Mouse (Mus musculus) gastrocnemius, adult 8-10 months (tissue): Measurements from ENCODE around the gene Sel1l3. TPM values are rescaled to one million over a fixed set of nuclear protein-coding genes. Genes with fewer than 3 reads are reported as not detected.

ENCODE experiments used
- DNase-seq, 2 experiments: peaks; one replicate each; pipeline ENCODE4 v3.0.0; 2022; ENCODE audit warnings: low spot score in 2 of 2
- total RNA-seq, 4 experiments: library from RNA; stranded (reverse); gene quantifications; 2 replicates each; pipeline ENCODE4 v1.2.4; 2022

Gene Sel1l3
- total RNA-seq, 4 experiments from 2014 or later = 41.5 to 51.2 (median 49.4) TPM

GRCm38 (mm10) chr5:53174461-53174860 lies 39.3 kb downstream of the Sel1l3 start:
- DNase-seq = no peak

- no peak for DNase-seq
Measured at GRCm38 (mm10) chr5:53172908-53173307, 40.8 kb downstream of the Sel1l3 start.

GRCm38 (mm10) chr5:53172256-53172636 lies 41.5 kb downstream of the Sel1l3 start:
- no peak for DNase-seq

GRCm38 (mm10) chr5:53171611-53172255 lies 42.0 kb downstream of the Sel1l3 start:
- no peak for DNase-seq

DNA sequence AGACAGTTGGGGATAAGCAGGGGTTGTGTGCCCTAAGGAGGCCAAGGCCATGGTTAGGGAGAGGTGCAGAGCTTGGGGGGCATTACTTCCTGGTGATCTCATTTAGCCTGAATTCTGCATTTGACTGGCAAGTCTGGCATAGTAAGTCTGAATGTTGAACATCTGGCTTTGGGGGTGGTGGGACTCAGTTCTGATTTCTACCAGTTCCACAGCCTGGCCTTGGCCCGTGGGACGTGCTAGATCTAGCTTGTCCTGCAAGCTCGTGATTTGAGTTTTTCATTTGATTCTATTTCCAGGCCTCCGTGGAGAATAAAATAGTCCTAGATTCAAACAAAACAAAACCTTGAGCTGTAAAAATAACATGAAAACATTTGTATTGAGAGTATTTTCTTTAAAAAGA lies 46.2 kb downstream of the Sel1l3 start:
- DNase-seq = no peak

GRCm38 (mm10) chr5:53165672-53166071 lies 48.1 kb downstream of the Sel1l3 start:
- no peak for DNase-seq

DNA sequence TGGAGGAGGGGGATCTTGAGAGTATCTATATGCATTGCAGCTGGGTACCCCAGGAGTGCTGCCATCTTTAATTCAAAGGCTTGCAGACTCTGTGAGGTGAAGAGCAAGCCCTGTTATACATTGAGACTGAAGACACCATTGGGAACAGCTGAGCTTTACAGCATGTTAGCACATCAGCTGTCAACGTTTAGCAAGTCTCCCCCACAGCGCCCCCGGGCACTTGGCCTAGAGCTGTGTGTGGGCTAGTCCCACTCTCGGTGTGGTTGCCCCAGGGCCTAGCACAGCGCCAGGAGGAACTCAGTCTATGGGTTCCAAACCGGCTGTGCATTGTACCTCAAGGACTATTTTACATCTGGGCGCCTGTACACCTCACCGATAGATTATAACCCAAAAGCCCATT lies 51.3 kb downstream of the Sel1l3 start:
- no peak for DNase-seq

DNA sequence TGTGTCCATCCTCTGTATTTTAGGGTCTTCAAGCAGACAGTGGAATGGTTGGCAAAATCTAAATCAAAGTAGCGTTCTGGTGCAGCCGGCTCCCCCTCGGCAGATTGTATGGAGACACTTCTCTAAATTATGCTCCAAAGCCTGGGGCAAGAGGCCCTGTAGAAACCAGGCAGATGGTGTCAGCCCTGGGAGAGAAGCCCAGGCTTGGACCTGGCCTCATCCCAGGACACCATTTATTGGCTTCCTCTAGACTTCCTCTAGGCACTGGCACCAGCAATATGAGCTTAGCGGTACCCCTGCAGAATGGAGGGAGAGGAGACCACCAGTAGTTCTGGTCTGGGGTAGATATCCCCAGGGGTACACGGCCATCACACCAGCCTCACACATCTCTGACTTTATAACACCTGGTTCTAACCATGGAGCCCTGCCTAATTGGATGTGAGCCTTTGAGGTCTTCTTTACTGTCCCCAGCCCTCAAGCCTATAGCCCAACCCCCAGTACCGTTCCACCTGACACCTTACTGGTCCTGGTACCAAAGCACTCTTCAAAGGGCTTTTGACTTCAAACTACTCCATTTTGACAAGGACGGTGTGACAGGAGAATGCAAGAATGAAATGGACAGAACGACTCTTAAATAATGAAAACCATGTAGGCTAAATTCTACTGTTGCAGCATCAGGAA lies 52.1 kb downstream of the Sel1l3 start:
- peak; percentile 36 to 54 for DNase-seq

- DNase-seq = no peak
Measured at GRCm38 (mm10) chr5:53160207-53160606, 53.5 kb downstream of the Sel1l3 start.

- DNase-seq = no peak
Measured at GRCm38 (mm10) chr5:53159631-53160030, 54.1 kb downstream of the Sel1l3 start.

DNA sequence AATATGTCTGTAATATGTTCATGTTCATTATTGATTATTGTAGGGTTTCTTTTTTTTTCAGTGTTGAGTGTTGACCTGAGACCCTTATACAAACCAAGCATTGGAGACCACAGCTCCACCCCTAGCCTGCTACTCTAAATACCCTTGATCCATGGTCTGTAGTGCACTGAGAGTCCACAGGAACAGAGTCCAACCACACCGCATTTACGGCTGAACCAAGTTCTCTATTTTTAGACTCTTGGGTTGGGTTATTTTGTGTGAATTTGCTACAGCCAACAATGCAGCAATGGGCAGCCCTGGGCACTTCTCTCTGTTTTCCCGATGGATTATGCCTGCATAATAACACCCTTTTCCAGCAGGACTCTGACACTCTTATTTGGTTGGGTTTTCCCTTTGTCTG lies 54.6 kb downstream of the Sel1l3 start:
- no peak for DNase-seq

- DNase-seq = no peak
Measured at GRCm38 (mm10) chr5:53155985-53156679, 57.6 kb downstream of the Sel1l3 start.

DNA sequence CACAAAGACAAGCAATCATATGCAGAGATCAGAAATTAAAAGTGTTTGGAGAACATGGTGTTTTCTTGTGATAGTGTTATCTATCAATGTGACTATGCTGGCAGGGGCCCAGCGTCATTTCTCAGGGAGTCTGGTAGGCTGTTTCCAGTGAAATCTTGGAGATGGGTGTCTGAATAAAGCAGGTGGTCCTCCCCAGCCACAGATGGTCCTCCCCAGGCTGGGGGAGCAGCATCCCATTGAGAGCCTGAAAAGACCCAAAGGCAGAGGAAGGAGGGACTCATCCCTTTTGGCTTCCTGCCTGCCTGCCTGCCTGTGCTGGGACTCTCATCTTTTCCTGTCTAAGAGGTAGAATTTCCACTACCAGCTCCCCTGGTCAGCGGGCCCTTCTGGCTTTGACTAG lies 59.2 kb downstream of the Sel1l3 start:
- no peak for DNase-seq

DNA sequence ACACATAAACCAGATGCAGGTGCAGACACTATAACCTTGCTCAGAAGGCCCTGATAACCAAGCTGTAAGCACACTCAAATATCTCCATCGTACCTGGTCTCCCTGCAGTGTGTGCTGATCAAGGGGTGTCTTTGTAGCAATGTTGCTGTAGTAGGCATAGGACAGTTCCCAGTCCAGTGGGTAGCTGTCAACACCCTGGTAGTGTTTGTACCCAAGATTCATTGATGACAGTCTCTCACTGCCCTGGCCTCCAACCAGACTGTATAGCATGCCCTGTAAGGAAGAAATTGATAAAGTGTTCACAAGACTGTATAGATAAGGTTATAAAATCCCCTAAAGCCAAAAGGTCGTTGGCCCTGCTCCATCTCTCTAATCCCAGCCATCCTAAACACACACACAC lies 59.6 kb downstream of the Sel1l3 start:
- no peak for DNase-seq

DNA sequence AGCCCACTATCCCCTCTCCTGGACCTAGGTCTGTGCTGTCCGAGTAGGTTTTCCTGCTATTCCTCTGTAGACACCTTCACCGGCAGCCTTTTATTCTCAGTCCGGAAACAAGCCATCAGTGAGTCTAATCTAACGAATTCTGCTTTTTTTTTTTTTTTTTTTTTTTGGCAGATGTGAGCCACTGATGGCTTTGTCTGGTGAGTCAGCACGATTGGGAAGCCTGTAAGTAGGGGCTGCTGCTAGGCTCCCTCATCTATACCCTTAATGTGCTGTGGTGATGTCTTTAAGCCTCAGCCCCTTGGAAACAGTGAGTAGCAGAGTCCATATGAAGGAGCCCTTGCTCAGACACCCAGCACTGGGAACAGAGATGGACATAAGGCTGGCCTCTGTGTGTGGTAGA lies 60.6 kb downstream of the Sel1l3 start:
- DNase-seq = no peak

GRCm38 (mm10) chr5:53151379-53151960 lies 62.3 kb downstream of the Sel1l3 start:
- no peak for DNase-seq

- DNase-seq = peak; percentile 57 to 78
Measured at GRCm38 (mm10) chr5:53148960-53149685, 64.6 kb downstream of the Sel1l3 start.

GRCm38 (mm10) chr5:53148160-53148923 lies 65.4 kb downstream of the Sel1l3 start:
- DNase-seq = no peak

- no peak for DNase-seq
Measured at GRCm38 (mm10) chr5:53147418-53147817, 66.3 kb downstream of the Sel1l3 start.

- no peak for DNase-seq
Measured at GRCm38 (mm10) chr5:53146684-53147061, 67.1 kb downstream of the Sel1l3 start.
